Mouse (Mus musculus): Measurements from ENCODE around the gene Zfp46.

The Zfp46 gene

DNA sequence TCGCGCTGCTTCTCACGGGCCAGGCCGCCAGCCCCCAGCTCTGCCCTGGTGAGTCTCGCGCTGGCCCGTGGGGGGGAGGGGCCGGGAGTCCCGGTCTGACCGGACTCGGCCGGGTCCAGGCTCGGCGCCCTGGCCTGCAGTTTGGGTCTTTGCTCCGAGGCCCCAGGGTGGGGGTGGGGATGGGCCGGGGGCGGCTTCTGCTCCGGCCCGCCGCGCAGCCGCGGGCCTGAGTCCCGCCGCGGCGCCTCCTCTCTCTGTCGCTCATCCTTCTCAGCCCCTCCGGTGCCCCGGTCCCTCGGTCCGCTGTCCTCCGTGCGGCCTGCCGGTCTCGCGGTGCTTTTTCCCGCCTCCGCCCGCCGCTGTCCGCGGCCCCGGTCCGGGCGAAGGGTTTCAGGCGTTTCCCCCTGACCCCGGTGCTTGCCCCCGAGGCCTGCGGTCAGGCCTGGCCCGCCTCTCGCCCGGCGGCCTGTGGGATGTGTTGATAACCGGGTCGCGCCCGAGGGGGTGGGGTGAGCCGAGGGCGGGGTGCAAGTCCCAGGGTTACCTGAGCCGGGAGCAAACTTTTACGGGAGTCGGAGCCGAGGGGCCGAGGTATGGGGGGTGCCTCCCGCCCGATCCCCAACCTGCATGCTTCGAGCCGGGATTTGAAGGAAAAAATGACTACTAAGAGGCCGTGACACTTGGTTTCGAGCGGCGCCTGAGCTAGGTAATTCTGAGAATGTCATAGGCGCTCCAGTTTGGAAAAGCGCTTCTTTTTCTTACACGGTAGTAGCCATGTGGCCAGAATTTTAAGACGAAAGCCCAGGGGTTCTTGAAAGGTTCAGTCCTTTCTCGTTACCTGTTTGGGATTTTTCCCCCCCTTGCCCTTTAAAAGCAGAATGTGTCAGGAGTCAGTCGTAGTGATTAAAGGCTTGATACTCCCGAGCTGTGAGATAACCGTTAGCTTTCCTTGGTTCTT, 26.8 kb downstream of the Zfp46 start:
- peak; percentile 43 for DNase-seq (ENCODE audit: low read depth, low spot score)

DNA sequence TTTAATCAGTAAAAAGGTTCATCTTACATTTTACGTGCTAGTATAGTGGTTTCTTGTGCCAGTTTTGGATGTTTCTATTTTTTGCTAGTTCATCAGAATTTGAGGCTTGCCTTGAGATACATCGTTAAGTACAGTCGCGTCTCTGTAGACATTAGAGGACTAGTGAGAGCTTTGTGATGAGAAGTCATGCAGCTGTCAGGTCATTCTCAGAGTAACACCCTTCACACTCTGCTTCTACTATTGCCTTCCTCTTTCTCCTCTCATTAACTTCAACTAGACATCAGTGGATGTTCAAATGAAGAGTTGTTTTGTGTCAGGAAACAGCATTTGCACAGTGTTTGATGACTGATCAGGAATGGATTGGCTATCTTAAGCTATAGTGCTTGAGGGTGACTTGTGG, 28.1 kb downstream of the Zfp46 start:
- no peak for DNase-seq (ENCODE audit: low read depth, low spot score)

DNA sequence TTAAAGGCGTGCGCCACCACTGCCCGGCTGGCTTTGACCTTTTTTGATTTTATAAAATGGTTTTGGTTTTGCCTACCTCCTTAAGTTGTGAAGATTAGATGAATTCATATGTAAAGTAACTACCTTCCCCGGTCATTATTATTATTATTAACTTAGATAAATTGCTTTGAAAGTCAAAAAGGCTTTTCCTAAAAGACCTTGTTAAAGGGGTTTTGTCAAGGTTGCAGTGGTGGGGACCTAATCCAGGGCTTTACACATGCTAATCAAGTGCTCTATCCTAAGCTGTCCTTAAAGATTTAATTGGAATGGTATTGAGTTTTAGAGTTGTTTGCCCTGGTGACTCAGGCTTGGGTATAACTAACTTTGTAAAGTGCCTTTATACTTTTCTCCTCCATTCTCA, 33.2 kb downstream of the Zfp46 start:
- DNase-seq (ENCODE audit: low read depth, low spot score) = no peak

DNA sequence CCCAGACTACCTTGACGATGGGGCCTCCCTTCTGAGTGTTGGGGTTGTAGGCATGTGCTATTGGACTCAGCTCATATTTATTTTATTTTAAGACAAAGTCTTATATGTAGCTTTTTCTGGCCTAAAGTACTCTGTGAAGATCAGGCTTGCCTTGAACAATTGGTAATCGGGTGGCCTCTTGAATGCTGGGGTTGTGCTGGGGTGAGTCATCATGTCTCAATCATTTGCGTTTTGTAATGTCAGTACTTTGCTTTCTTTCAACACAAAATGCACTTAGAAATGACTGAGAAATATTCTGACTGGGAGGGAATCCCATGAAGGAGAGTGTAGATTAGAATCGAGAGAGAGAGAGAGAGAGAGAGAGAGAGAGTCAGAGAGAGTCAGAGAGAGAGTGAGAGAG, 35.5 kb downstream of the Zfp46 start:
- DNase-seq (ENCODE audit: low read depth, low spot score) = peak; percentile 71

DNA sequence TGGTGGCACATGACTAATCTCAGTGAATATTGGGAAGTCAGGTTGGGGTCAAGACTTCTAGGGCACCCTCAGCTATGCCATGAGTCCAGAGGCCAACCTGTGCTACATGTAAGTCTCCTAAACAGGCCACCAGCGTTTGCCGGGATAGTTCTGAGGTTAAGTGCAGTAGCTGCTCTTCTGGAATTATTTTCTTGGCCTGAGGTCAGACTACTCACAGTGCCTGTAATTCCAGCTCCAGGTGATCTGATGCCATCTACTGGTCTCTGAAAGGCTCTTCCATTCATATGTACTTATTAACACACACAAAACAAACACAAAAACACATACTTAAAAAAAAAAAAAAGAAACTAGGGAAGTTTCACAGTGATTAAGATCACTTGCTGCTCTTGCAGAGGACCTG, 39.7 kb downstream of the Zfp46 start:
- peak; percentile 78 for DNase-seq (ENCODE audit: low read depth, low spot score)

DNA sequence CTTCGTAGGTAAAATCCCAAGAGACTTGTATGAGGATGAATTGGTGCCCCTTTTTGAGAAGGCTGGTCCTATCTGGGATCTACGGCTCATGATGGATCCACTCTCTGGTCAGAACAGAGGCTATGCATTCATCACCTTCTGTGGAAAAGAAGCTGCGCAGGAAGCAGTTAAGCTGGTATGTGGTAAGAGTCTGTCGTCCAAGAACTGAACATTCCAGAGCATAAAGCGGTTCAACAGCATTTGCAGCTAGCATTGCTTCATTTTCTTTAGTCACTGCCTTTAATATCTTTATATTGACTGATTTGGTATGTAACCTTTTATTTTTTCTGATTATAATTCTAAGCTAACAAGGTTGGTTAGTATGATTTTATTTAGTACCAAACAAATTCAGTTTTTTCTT, 42.8 kb downstream of the Zfp46 start:
- DNase-seq (ENCODE audit: low read depth, low spot score) = no peak

DNA sequence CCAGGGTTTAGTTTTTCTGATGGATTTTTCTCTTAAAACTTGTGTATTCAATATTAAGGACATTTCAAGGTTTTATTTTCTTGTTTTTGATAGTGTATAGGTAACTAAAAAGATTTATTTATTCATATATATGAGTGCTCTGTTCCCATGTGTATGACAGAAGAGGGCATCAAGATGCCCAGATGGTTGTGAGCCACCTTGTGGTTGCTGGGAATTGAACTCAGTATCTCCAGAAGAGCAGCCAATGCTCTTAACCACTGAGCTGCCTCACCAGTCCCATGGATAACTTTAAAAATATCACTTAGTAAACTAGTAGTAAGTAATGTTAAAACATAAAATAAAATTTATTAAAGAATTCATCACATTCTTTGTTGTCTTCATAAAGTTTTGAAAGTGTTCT, 43.6 kb downstream of the Zfp46 start:
- peak; percentile 21 for DNase-seq (ENCODE audit: low read depth, low spot score)

DNA sequence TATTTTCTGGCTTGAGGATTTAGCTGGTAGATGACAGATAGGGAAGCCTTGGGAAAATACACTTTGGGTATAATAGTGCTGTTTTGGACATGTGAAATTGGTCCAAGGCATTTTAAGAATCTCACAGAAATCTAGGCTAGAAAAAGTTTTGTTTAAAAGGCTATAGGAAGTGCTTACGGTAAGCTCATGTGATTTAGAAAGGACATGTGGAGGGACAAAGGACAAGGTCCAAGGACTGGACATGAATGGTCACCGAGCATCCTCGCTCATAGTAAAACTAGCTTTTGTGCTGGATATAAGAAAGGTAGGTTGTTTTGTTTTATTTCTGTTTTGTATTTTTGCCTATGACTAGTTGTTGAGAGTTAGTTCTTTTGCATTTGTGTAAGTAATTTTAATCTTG, 47.2 kb downstream of the Zfp46 start:
- no peak for DNase-seq (ENCODE audit: low read depth, low spot score)

DNA sequence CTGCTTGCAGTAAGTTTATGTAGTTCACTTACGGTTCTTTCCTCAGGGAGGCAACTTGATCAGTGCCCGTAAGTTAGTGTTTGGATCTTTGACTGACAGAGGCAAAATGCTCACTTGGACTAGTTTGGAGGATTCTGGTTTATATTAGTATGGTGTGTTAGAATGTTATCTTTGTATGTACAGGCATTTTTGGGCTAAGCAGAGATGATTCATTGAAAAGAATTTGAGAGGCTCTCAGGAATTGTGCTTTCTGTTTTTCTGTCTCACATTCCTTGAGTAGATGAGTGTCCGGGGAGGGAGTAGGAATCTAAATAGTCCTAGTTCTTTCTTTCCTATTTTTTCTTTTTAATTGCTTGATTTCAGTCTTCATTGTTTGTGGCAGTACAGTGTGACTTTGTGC, 48.7 kb downstream of the Zfp46 start:
- peak; percentile 76 for DNase-seq (ENCODE audit: low read depth, low spot score)

DNA sequence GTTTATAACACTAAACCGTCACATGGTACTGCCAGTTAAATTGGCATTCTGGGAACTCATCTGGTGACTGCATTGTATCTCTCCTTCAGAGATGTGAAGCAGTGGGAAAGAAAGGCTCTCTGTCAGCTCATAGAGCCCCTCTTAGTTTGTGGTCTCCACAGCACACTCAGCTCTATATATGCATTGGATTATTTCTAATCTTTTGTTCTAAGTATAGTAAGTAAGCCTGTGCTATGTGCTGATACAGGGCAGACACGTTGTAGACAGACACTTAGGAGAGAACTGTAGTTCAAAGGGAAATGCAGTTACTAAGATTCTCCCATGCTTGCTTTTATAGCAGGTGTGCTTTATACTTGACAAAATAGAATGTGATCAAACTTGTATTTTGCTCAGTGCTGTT, 50.6 kb downstream of the Zfp46 start:
- DNase-seq (ENCODE audit: low read depth, low spot score) = no peak

DNA sequence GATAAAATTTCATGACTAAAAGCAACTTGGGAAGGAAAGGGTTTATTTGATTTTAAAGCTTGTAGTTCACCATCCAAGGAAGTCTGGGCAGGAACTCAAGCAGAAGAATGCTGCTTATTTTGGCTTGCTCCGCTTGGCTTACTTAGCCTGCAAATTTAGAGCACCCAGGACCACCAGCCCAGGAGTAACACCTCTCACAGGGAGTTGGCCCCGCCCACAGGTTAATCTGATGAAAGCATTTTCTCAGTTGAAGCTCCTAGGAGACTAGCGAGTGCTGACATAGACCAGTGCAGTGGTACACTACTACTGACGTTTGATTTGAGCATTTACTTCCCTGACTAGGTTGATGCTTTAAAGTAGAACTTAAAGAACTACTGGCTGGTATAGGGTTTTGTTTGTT, 52.6 kb downstream of the Zfp46 start:
- DNase-seq (ENCODE audit: low read depth, low spot score) = no peak
